Mouse (Mus musculus) MEL (cell line): ENCODE results near the gene Morn1.

Source experiments
- CTCF ChIP-seq, 3 experiments: IDR thresholded peaks in 2 of 3; conservative IDR thresholded peaks in 1 of 3; 2 replicates each; pipeline ENCODE4 v1.5.1; 2011 to 2012; ENCODE audit warnings: low read length in 3 of 3, low read depth in 2 of 3, mild to moderate bottlenecking in 2 of 3, improper control_type of control experiment in 1 of 3, inconsistent platforms in 1 of 3, mixed read lengths in 1 of 3, moderate library complexity in 1 of 3; ENCODE audit not compliant: control insufficient read depth in 1 of 3, insufficient read depth in 1 of 3, poor library complexity in 1 of 3, severe bottlenecking in 1 of 3
- EP300 ChIP-seq, 2 experiments: IDR thresholded peaks; 2 replicates each; pipeline ENCODE4 v1.6.1; 2011; ENCODE audit warnings: improper control_type of control experiment in 2 of 2, low read length in 2 of 2, low read depth in 1 of 2, mild to moderate bottlenecking in 1 of 2
- GABPA ChIP-seq: IDR thresholded peaks from 2 replicates; pipeline ENCODE4 v1.6.1; 2012; ENCODE audit warnings: low read depth, mild to moderate bottlenecking, inconsistent platforms, low read length, improper control_type of control experiment, moderate library complexity
- POLR2A ChIP-seq, 2 experiments: IDR thresholded peaks; 2 replicates each; pipeline ENCODE4 v1.6.1; 2011 to 2012; ENCODE audit warnings: low read length in 2 of 2, mild to moderate bottlenecking in 2 of 2, control low read depth in 1 of 2, improper control_type of control experiment in 1 of 2, low read depth in 1 of 2, moderate library complexity in 1 of 2; ENCODE audit not compliant: control insufficient read depth in 1 of 2, insufficient read depth in 1 of 2, poor library complexity in 1 of 2
- USF2 ChIP-seq, 2 experiments: IDR thresholded peaks; 2 replicates each; pipeline ENCODE4 v1.6.1; 2011 to 2012; ENCODE audit warnings: improper control_type of control experiment in 2 of 2, low read length in 2 of 2, borderline replicate concordance in 1 of 2, inconsistent platforms in 1 of 2, low read depth in 1 of 2, mild to moderate bottlenecking in 1 of 2; ENCODE audit not compliant: insufficient read depth in 1 of 2
- ZNF384 ChIP-seq: IDR thresholded peaks from 2 replicates; pipeline ENCODE4 v1.6.1; 2012; ENCODE audit warnings: low read depth, mild to moderate bottlenecking, inconsistent platforms, low read length, improper control_type of control experiment

DNA sequence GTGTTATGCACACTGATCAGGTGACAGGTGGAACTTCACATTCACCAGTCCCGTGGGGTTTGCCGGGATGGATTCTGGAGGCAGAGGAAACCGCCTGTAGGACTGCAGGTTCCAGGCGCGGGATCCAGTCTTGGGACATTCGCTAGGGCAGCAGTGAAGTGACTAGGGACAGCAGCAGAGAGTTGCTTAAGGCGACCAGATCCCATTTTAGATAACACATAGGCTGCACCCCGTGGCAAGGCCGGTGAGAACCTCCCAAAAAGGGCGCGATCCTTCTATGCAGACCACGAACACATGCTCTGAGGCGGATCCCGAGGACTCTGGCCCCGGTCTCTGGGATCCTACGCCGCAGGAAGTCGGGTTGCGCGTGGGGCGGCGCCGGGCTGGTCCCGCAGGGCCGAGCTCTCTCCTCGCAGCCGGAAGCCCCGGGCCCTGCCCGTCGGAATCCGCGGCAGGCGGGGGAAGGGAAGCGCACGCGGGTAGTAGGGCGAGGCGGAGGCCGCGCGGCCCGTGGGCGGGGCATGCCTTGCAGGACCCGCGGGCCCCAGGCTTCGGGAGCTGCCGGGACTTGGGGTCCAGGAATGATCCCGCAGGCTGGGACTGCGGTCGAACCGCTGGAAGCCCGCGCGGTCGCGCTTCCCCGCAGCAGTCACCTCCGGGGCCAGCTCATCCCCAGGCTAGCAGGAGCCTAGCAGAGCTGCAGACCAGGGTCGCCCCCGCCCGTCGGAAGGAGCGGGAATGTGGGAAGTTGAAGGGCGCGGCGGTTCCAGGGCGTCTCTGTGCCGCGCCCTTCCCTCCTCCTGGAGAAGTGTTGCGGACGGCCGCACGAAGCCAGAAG is 64.1 kb downstream of the Morn1 start:
- TF ChIP-seq CTCF (IDR thresholded peaks at IDR 0.05 in 2 of 3, conservative IDR thresholded peaks at IDR 0.05 in 1 of 3; ENCODE audit: control insufficient read depth in 1 of 3, insufficient read depth in 1 of 3, low read depth in 2 of 3, low read length in 3 of 3, poor library complexity in 1 of 3, severe bottlenecking in 1 of 3) (no peak), EP300 (IDR thresholded peaks at IDR 0.05; ENCODE audit: low read depth in 1 of 2, low read length in 2 of 2) (no peak), ZNF384 (no peak), USF2 (IDR thresholded peaks at IDR 0.05; ENCODE audit: borderline replicate concordance in 1 of 2, insufficient read depth in 1 of 2, low read depth in 1 of 2, low read length in 2 of 2) (no peak), GABPA (no peak), POLR2A (IDR thresholded peaks at IDR 0.05; ENCODE audit: control insufficient read depth in 1 of 2, insufficient read depth in 1 of 2, low read depth in 1 of 2, low read length in 2 of 2, poor library complexity in 1 of 2) (peak; percentile 50 to 63; a peak in 2 of 4 replicates)
